In genomic region chr9:57698466-57699150, GRCm38 (mm10) we compare ENCODE assay signal across 18 mouse cellular contexts. TPM values are rescaled to one million over a fixed set of nuclear protein-coding genes. Genes with fewer than 3 reads are reported as not detected.
DNase-seq lines count a peak whose midpoint lies in the region; ATAC-seq and TF ChIP-seq lines count a peak whose summit lies in the region.
"Had no signal": no experiment of that assay in that cellular context is flagged by ENCODE, and none has a peak within 500 bp of the region (broad histone marks: within the 10 kb centered on the region; RNA-seq: fewer than 3 reads in every experiment).

No protein-coding gene starts in this region.

- DNase-seq in kidney, postnatal 0 days (ENCODE audit: low spot score), result peak; percentile 67
- no peak for DNase-seq in kidney, postnatal 14 days
- peak; percentile 51 for DNase-seq in lung, postnatal 10 days
- no peak for DNase-seq in lung, postnatal 4 days
- peak; percentile 12 for DNase-seq in ZHBTc4 (ENCODE audit: low read depth, low spot score)
- peak; percentile 65 for DNase-seq in retina, postnatal 1 day
- DNase-seq: cerebellum, adult 9-10 months; liver, embryonic 13.5 days had no signal

- H3K4me3 ChIP-seq in kidney, postnatal 0 days (replicated peaks; ENCODE audit: low read depth, low read length), result no peak overlapping the region
- H3K4me3 ChIP-seq: embryonic facial prominence, embryonic 13.5 days; liver, embryonic 13.5 days; megakaryocyte, embryonic 14.5 days had no signal

- no peaks in the 10 kb centered on the region for H3K27me3 ChIP-seq in kidney, postnatal 0 days (ENCODE audit: insufficient read depth, low read length)

- no peak for ATAC-seq in kidney, postnatal 0 days (replicated peaks; ENCODE audit: low FRiP score, low read depth)
- ATAC-seq in monocyte, adult 5-6 weeks (replicated peaks; ENCODE audit: insufficient number of reproducible peaks, low FRiP score, low TSS enrichment, poor library complexity, severe bottlenecking), result no peak
- ATAC-seq: forebrain, embryonic 16.5 days; hindbrain, embryonic 16.5 days had no signal

- no peaks in the 10 kb centered on the region for H3K36me3 ChIP-seq in kidney, postnatal 0 days (ENCODE audit: insufficient read depth, low read length)
- H3K36me3 ChIP-seq: embryonic facial prominence, embryonic 13.5 days; liver, embryonic 13.5 days had no signal

- no peak overlapping the region for H3K9ac ChIP-seq in kidney, postnatal 0 days (ENCODE audit: low read depth, low read length)
- H3K9ac ChIP-seq: embryonic facial prominence, embryonic 13.5 days; liver, embryonic 13.5 days had no signal

- TF ChIP-seq CTCF in kidney, postnatal 0 days (IDR thresholded peaks at IDR 0.05; ENCODE audit: low read depth), result no peak

- H3K4me2 ChIP-seq in kidney, postnatal 0 days (ENCODE audit: low read length), result no peak overlapping the region
- H3K4me2 ChIP-seq: embryonic facial prominence, embryonic 13.5 days; liver, embryonic 13.5 days had no signal

- peaks cover 5% of the 10 kb centered on the region for H3K4me1 ChIP-seq in kidney, postnatal 0 days (replicated peaks; ENCODE audit: insufficient read depth, low read length)

- no peak overlapping the region for H3K27ac ChIP-seq in kidney, postnatal 0 days
- H3K27ac ChIP-seq: embryonic facial prominence, embryonic 13.5 days; liver, embryonic 13.5 days; stomach, postnatal 0 days had no signal

- no peaks in the 10 kb centered on the region for H3K9me3 ChIP-seq in kidney, postnatal 0 days (replicated peaks; ENCODE audit: low read length)
- H3K9me3 ChIP-seq: embryonic facial prominence, embryonic 13.5 days; liver, embryonic 13.5 days; megakaryocyte, embryonic 14.5 days had no signal

- WGBS in kidney, postnatal 0 days, result 77% methylated on average over 1 of the region's 1 CpGs

RNA-seq across cellular contexts. Expression of gene Edc3, which starts 9.7 kb away (rescaled TPM):
- 23.1 and 26.4 TPM in 2 replicates for polyA plus RNA-seq in kidney, postnatal 0 days (2015; fragmentation: Nextera tagmentation; extraction: Ambion mirVana)
- 2.6 to 7.9 TPM (median 3.7 TPM) in 3 replicates for total RNA-seq in monocyte, adult 5-6 weeks (2017)

RNA-seq across cellular contexts. Expression of gene Cyp1a1, which starts 10.9 kb away (rescaled TPM):
- polyA plus RNA-seq in kidney, postnatal 0 days (2015; fragmentation: Nextera tagmentation; extraction: Ambion mirVana), result 0.29 and 0.34 TPM in 2 replicates
- total RNA-seq in monocyte, adult 5-6 weeks (2017), result not detected in 3 replicates
- total RNA-seq: gastrocnemius, postnatal 4 days had no signal
- polyA plus RNA-seq: embryonic facial prominence, embryonic 13.5 days; heart, embryonic 16.5 days had no signal

RNA-seq across cellular contexts. Expression of gene Cyp1a2, which starts 15.1 kb away (rescaled TPM):
- polyA plus RNA-seq in kidney, postnatal 0 days (2015; fragmentation: Nextera tagmentation; extraction: Ambion mirVana), result not detected in 2 replicates
- total RNA-seq in monocyte, adult 5-6 weeks (2017), result not detected in 3 replicates
- total RNA-seq: layer of hippocampus, postnatal 10 days had no signal
- polyA plus RNA-seq: embryonic facial prominence, embryonic 13.5 days; forebrain, embryonic 16.5 days; hindbrain, embryonic 16.5 days; kidney, embryonic 14.5 days; stomach, postnatal 0 days had no signal

RNA-seq across cellular contexts. Expression of gene Csk, which starts 45.2 kb away (rescaled TPM):
- polyA plus RNA-seq in kidney, postnatal 0 days (2015; fragmentation: Nextera tagmentation; extraction: Ambion mirVana), result 23.9 and 25.2 TPM in 2 replicates
- 332 to 455 TPM (median 337 TPM) in 3 replicates for total RNA-seq in monocyte, adult 5-6 weeks (2017)

Comparison
In these comparisons a context has a peak if more than half of its experiments do, and no peak if none do; other contexts are left out.
1. DNase-seq: peak in kidney, postnatal 0 days (single experiment), lung, postnatal 10 days (single experiment), ZHBTc4 (single experiment) and retina, postnatal 1 day (single experiment); none in kidney, postnatal 14 days (single experiment) and lung, postnatal 4 days (0 of 2).